Mouse (Mus musculus) heart, adult 2 months (tissue): ENCODE data around the gene Usp39.

ENCODE experiments used
- CTCF ChIP-seq: fragments of 200-600 bp; IDR thresholded peaks from 2 replicates; pipeline ENCODE4 v1.8.1; 2022; ENCODE audit warnings: antibody characterized with exemption, mild to moderate bottlenecking, moderate library complexity
- POLR2A ChIP-seq: fragments of 200-500 bp; IDR thresholded peaks from 2 replicates; pipeline ENCODE4 v1.6.1; 2011; ENCODE audit warnings: mild to moderate bottlenecking, low read depth, low read length, control low read depth; ENCODE audit not compliant: insufficient read depth

DNA sequence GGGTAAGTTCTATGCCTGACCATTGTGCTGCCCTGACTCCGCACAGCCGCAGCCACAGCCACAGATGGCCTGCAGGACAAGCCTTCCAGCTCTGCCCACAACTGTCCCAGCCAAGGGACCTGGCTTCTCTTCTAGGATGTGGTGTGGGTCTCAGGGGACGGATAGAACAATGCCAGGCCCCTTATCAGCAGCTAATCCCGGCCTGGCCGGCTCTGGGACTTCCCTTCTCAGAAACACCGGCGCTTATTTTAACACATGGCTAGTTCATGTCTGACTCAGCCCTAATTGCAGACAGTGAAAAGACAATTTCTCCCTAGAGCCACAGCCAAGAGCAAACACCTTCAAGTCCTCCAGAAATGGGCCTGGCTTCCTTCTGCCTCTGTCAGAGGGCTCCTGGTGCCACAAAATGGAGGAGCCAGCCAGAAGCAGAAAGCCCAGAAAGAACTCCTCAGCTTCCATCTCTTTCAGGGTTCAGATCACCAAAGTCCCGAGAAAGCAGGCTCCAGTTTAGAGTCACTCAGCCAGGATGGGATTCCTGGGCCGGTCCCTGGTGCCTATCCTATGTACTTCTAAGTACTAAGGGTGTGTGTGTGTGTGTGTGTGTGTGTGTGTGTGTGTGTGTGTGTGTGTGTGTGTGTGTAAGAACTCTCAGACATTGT, 67.3 kb downstream of the Usp39 start:
- TF ChIP-seq POLR2A (peak; percentile 66), CTCF (no peak)
